Mouse (Mus musculus) urinary bladder, postnatal 4 days (tissue): ENCODE data around the gene Apold1.

Experiments
- DNase-seq, 2 experiments: peaks; one replicate each; pipeline ENCODE4 v3.0.0; 2021 to 2022; ENCODE audit warnings: low spot score in 2 of 2

Gene Apold1

DNA sequence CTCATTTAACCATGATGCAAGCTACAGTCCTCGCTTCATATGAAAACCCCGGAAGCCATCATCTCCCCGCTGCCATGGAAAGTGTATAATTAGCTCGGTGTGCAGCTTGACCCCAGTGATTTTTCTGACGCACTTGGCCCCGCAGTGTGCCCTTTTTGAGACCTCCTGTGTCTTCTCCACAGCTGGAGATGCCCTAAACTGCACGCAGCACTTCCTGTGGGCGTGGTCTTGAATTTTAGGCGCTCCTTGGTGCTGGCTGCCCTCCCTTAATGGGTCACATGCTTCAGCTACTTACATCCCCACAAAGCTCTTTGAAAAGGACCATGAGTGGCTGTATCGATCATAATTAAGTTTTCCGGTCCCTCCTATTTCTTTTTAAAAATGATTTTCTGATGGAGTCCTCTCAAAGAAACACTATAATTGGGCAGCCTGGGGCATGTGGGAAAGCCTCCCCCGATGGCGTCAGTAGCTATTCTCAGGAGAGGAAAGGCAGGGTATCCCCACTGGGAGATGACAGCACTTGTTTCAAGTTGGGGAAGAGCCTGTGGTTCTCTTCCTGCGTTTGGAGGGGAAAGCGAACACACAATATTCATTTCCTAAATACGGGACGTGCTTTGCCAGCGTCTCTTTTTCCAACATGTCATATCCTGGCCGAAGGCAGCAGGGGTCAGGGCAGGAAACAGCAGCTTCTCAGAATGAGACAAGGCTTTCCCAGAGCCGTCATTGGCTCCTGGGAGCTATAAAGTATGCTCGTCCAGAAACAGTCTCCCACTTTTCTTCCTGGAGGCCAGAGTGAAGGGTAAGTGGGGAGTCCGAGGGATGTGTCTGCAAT lies at the start of gene Apold1:
Gene Apold1, plus strand, starts transcription at position 488 of the 832 bp plus-strand sequence.
- DNase-seq = no peak

DNA sequence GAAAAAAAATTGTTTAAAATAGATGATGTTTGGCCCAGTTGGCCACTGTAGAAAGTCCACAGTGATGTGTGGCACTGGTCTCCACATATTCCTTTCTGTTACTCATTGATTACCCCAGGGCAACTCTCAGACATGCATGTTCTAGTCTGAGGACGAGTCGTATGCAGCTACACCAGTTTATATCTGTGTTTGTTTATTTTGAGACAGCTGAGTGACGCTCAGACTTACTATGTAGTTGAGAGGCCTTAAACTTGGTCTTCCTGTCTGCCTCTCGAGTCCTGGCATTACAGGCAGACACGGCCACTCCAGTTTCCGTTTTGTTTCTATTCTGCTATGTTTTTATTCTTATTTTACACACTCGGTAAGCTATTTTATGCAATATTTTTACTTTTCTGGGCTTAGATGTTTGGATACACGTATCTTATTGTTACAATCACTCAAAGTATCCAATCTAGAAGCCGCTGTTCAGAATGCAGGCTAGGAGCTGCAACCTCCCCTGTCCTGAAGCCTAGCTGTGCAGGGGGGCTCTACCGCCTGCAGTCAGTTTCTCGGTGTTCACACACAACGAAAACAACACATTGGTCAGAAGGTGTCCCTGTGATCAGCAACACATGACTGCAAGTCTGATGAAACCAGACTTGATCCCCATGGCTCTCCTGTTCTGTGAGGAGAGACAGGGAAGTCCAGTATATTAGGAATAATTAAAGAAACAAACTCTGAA lies 48.9 kb upstream of the Apold1 start:
- DNase-seq = no peak

DNA sequence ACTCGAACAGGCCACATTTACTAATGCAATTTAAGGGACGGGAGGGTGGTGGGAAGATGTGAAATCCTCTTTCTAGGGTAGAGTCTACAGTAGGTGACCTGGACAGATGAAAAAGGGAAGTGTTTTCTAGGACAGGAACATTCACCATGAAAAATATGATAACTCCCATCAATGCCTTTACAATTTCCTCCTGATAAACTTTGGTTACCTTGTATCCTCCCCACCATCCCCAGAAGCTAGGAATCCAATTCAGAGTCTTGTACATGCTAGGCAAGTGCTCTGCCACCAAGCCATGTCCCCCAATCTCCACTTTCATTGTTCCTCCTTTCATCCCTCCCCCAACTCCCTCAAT lies 48.3 kb upstream of the Apold1 start:
- DNase-seq = no peak

GRCm38 (mm10) chr6:134934305-134934704 lies 47.2 kb upstream of the Apold1 start:
- DNase-seq = no peak

DNA sequence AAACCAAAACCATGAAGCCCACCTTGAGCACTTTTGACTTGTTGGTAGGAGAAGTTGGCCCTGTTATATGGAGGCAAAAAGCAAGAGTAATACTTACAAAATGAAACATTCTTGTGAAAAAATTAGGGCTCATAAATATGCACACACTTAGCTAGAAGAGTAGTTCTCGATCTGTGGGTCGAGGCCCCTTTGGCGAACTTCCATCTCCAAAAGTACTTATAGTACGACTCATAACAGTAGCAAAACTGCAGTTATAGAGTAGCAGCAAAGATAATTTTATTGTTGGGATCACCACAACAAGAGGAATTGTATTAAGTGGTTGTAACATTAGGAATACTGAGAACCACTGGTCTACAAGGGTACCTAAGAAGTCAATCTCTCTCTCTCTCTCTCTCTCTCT lies 41.7 kb upstream of the Apold1 start:
- DNase-seq = no peak

DNA sequence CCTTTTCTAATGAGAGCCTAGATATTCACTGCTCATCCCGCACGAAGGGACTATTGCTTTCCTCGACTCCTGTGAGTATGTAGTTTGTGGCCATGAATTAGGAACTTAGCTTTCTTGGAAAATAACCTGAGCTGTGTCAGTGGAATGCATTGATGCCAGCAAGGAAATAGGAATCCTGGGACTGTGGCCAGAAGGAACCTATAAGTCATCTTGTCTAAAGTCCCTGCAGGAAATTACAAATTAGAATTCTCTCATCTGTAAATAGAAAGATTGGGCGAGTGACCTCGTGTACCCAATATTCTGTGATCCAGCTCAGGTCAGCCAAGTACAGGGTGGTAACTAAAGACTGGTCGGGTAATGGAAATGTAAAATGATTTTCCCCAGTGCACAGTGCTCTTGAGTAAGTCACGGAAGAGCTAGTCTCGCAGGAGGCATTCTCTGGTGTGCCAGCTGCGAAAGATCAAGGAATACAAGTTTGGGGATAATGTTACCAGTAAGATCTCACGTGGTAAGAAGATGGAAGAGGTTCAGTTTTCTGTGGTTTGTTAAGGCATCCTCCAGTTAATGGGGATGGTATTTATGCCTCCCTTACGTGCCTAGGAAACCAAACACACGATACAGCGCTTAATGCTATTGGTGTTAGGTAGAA lies 37.6 kb upstream of the Apold1 start:
- no peak for DNase-seq

DNA sequence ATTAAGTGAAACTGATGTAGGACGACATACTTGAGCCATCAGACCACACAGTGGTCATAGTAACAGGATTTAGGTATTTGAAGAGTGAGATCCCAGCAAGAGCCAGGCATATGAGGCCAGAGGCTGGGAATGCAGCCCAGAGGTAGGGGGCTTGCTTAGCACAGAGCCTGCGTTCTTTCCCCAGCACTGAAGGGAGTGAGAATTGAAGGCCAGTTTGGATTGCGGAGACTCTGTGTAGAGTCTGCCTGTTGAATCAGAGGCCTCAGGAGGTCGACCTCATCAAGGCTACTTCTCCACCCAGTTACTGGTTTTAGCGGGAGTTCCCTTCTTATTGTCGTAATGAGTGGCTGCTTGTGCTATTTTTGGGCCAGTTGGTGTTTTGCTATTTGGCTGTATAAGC lies 35.5 kb upstream of the Apold1 start:
- no peak for DNase-seq

GRCm38 (mm10) chr6:134946858-134947257 lies 34.7 kb upstream of the Apold1 start:
- DNase-seq = no peak

DNA sequence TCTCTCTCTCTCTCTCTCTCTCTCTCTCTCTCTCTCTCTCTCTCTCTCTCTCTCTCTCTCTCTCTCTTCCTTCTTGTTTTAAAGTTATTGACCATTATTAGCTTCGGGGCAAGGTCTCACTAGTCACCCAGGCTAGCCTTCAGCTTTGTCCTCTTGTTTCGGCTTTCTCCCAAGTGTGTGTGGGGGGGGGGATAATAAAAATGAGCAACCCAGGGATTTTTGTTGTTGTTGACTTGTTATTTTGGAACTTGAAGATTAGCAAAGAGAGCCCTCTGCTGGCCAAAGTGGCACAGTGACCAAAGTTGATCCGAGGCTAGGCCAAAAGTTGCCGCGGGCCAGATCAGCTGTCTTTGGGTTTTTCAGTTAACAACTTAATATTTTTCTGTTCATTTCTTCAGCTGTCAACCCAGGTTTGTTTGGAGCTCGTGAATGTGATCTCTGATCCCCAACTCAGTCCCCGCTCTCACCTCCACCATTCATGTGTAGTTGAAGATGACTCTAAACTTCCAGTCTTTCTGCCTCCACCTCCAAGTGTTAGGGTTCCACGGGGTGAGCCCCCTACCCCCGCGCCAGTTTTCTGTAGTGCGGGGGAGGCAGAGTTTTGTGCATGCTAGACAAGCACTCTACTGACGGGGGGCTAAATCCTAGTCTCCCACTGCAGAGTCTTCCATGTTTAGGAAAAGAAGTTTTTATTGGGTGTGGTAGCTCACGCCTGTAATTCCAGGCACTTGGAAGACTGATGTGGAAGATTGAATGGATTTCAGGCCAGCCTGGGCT lies 34.0 kb upstream of the Apold1 start:
- peak; percentile 46 to 71 for DNase-seq

DNA sequence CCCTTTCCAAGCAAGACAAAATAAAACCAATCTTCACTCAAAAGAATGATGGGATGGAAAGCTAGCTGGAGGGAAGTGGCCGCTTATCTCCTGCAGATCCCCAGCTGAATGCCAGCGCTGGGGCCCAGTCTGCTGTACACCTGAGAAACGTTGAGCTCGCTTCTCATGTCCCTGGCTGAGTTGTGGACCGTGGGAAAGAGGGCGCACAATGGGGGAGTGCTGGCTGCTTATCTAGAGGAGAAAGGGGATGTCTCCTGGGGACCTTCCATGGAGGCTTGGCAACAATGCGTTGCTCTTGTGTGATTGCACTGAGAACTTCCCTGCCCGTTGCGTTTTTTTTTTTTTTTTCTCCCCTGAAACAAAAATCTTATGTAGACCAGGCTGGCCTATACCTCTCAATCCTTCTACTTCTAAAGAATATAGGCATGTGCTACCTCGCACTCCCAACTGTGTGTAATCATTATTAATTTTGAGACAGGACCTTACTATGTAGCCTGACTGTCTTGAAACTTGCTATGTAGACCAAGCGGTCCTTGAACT lies 32.9 kb upstream of the Apold1 start:
- DNase-seq = no peak

- DNase-seq = no peak
These were observed 32.3 kb upstream of the Apold1 start for GRCm38 (mm10) chr6:134949241-134949640.

DNA sequence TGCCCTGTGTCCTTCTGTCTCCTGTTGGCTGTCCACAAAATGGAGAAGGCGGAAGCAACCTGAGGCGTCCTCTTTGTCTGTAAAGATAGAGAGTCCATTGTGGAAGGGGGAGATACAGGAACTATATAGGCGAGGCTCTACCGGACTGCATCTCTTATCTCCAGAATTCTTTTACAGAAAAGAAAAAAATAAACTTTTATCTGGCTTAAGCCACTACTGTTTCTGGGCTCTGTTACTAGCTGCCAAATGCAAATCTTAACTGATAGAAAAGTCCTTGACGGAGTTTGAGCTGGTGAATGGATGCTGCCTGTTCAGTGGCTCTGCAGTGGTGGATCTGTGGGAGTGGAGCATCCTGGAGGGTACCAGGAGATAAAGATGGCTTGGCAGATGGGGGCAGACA lies 30.2 kb upstream of the Apold1 start:
- no peak for DNase-seq

GRCm38 (mm10) chr6:134953976-134954375 lies 27.5 kb upstream of the Apold1 start:
- DNase-seq = no peak

GRCm38 (mm10) chr6:134956388-134956787 lies 25.1 kb upstream of the Apold1 start:
- no peak for DNase-seq

DNA sequence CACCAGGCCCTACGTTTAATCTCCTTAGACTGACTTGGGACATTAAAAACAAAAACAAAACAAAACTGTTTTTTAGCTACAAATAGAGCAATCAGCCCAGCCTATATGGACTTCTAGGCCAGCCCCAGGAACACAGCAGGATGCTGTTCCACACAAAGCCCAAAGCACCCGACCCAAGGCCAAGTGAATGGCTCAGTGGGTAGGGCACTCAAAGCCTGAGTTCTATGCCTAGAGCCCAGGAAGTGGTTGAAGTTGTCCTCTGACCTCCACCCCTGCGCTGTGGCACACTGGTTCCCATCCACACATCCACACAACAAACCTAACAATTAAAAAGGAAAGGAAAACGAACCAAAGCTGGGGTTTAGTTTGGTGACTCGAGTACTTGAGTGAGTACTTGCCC lies 20.2 kb upstream of the Apold1 start:
- DNase-seq = no peak

DNA sequence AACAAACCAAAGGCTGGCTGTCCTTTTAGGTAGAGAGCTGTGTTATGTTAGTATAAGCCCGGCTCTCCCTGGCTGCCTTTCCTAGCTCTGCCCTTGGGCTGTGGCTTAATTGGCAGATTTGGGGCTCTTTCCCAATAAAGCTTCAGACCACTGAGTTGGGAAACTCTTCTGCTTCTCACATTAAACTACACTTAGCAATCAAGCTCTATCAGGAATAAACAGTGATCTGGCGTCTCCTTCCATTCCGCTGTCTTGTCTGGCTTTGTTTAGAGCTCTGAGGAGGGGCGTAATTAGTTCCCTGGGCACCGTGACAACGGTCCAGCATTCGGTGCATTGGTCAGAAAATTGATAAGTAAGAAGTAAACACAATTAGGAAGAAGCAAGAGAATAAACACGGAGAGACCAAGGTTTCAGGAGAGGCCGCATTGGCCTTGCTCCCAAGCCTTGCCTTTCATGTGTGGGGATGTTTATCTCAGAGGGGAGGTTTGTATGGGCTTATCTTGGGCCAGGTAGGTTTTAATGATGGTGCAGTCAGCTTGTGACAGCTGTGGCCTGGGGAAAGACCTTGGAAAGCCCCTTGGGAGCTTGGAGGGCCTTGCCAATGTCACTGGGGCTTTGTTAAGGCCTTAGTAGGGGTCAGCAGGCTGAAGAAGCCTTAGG lies 19.5 kb upstream of the Apold1 start:
- no peak for DNase-seq

DNA sequence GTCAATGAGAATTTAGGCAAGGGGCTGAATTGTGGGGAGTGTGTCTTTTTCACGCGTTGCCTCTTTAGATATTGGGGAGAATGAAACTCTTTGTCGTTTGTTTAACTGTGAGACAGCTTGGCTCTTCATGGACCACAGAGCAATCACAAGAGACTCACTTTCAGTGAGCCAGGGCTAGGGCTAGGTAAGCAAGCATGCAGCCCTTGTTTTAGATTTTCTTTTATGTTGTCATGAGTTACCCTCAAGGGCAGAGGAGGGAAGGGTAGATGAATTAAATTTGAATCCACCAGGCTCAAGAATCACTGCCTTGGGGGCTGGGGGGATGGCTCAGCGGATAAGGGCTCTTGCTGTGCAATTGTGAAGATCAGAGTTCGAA lies 19.0 kb upstream of the Apold1 start:
- no peak for DNase-seq

DNA sequence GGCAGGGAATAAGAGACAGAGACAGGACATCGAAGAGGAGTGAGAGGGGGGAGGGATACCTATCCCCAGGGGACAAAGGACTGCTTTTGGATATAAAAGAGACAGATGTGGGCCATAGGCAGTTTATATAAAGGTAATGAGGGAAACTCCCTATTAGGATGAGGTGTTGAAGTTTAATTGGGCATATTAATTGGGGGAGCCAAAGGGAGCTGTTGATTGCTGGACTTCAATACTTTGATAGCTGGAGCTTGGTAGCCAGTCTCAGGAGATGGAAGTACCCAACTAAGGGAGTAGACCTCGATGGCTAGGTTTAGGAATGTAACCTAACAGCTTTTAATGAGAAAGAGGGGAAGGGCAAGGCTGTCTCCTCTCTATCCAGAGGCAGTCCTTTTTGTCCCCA lies 17.6 kb upstream of the Apold1 start:
- DNase-seq = no peak

GRCm38 (mm10) chr6:134966681-134967080 lies 14.8 kb upstream of the Apold1 start:
- DNase-seq = no peak

- DNase-seq = no peak
These were observed 13.2 kb upstream of the Apold1 start for GRCm38 (mm10) chr6:134968326-134968725.

DNA sequence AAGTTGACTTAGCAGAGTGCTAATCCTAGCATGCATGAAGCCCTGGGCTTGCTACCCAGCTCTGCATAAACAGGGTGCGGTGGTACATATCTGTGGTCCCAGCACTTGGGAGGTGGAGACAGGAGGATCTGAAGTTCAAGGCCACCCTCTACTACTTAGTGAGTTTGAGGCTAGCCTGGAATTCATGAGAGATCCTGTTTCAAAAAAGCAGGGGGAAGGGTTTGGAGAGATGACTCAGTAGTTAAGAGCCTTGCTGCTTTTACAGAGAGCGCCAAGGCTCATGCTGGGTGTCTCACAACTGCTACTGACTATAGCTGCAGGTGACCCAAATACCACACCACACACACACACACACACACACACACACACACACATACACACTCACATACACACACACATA lies 12.0 kb upstream of the Apold1 start:
- no peak for DNase-seq
